Mouse (Mus musculus): Measurements from ENCODE around the gene Casd1. TPM values are rescaled to one million over a fixed set of nuclear protein-coding genes. Genes with fewer than 3 reads are reported as not detected.

Casd1 gene
- polyA plus RNA-seq, 1 experiment from 2014 or later, result 33.8 TPM

DNA sequence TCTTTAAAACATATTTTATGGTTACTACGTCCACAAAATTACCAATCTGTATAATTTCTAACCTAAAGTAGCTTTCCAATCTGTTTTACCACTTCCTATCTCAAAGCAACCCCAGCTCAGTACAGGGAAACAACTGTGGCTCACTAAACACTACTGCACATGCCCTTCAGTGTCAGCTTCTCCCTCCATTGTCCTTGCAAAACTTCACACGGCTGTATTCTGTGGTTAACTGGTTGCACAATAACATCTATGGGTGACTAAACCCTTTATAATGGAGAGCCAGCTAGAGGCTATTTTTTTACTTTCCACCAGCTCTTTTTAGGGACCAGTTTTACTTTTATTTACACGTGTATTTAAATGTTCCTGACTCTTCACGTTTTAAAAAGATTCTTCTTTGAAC, 12.7 kb upstream of the Casd1 start:
- H3K36me3 ChIP-seq, result no peaks in the 10 kb centered on the region
- DNase-seq (ENCODE audit: low spot score), result no peak
- no peak overlapping the region for H3K4me3 ChIP-seq
- H3K4me1 ChIP-seq (replicated peaks), result peaks cover 7% of the 10 kb centered on the region
- H3K27ac ChIP-seq, result no peak overlapping the region
- peaks cover 6% of the 10 kb centered on the region; the same call in 1 of the 2 replicates for H3K27me3 ChIP-seq (ENCODE audit: insufficient read depth, poor library complexity, severe bottlenecking)
- WGBS, result 78% methylated on average over 4 of the region's 4 CpGs
- H3K9me3 ChIP-seq, result no peaks in the 10 kb centered on the region

DNA sequence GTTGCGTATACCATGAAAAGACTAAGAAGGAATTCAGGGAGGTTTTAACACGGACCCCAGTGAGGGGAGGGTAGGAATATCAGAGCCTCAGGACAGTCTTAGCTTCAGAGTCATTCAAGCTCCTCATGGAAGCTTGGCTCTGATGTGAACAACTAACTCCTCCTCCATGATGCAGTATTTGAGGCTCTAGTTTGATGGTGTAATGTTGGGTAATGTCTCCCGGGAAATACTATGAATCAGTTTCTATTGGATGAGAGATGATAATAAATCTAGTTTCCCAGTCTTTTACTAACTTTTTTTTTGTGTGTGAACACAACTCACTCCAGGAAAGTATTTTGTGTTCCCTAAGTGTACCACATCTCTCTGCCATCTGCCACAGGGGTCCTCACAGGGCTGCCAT, 11.9 kb upstream of the Casd1 start:
- peaks cover 6% of the 10 kb centered on the region; the same call in 1 of the 2 replicates for H3K27me3 ChIP-seq (ENCODE audit: insufficient read depth, poor library complexity, severe bottlenecking)
- 96% methylated on average over 3 of the region's 3 CpGs for WGBS

DNA sequence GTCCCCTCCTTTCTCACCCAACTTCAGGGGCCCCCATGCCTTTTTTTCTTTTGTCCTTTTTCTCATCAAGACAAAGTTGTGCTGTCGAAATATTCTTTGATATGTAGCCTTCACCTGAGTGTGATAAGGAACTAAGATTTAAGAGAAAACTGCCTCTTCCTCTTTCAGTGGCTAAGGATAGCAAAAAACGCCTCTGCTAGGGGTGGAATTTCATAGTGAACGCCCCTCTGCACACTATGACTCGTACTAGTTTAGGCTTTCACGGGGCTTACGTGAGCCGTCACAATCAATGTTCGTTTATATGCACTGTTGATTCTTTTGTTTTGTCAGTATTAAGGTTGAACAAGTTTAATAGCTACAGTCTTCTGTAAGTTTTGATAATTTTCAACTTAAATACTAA, 10.6 kb upstream of the Casd1 start:
- 79% methylated on average over 8 of the region's 8 CpGs for WGBS
- DNase-seq (ENCODE audit: low spot score), result no peak
- Histone ChIP-seq H3K9me3 (no peaks in the 10 kb centered on the region), H3K27ac (no peak overlapping the region), H3K4me1 (replicated peaks) (peaks cover 8% of the 10 kb centered on the region), H3K27me3 (ENCODE audit: insufficient read depth, poor library complexity, severe bottlenecking) (peaks cover 6% of the 10 kb centered on the region; the same call in 1 of the 2 replicates), H3K36me3 (no peaks in the 10 kb centered on the region), H3K4me3 (no peak overlapping the region)

More for the DNA sequence above, 11.9 kb upstream of the Casd1 start:
- no peak for DNase-seq (ENCODE audit: low spot score)
- Histone ChIP-seq H3K4me3 (no peak overlapping the region), H3K4me1 (replicated peaks) (no peaks in the 10 kb centered on the region), H3K9me3 (no peaks in the 10 kb centered on the region), H3K27ac (no peak overlapping the region), H3K36me3 (no peaks in the 10 kb centered on the region)

DNA sequence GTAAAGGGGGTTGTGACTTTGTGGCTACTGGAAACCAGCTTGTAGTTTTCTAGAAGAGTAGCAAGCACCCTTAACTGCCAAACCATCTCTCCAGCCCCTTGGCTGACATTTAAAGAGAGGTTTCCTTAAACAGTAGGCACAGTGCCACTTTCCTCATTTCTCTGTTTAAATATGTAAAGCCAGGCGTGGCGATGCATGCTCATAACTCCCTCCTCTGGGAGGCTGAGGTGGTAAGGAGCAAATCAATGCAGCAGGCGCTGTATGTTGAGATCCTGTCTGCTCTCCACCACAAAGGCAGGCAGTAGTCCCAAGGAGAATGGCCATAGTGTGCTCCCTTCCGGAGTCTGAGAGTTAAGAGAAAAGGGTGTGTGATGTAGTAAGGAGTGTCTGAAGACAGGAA, 2.9 kb upstream of the Casd1 start:
- Histone ChIP-seq H3K4me1 (replicated peaks) (peaks cover 50% of the 10 kb centered on the region), H3K27me3 (ENCODE audit: insufficient read depth, poor library complexity, severe bottlenecking) (no peaks in the 10 kb centered on the region), H3K9me3 (no peaks in the 10 kb centered on the region), H3K36me3 (no peaks in the 10 kb centered on the region), H3K27ac (no peak overlapping the region), H3K4me3 (no peak overlapping the region)
- WGBS, result 79% methylated on average over 4 of the region's 4 CpGs
- no peak for DNase-seq (ENCODE audit: low spot score)

DNA sequence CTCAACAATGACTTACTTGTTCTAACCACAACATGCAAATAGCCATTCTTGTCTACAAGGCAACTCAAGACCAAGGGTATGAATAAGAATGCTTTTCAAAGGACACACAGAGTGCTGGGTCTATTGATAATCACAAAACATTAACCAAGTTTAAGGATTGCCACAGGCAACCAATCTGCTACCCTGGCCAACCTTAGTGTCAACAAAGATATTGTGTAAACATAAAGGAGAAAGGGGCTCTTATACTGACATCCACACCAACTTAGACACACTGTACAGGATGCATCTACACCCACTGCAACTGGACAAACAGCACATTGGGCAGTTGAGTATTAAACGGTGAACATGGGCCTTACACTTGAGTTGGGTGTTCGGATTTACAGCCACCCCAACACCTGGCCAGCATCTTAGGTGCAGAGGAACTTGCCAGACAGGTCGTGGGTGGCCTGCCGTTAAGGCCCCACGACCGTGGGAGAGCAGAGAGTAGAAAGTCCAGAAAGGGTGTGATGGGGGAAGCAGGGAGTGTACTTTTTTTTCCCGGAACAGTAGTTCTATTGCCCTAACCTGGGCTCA, 468 bp upstream of the Casd1 start:
- Histone ChIP-seq H3K36me3 (no peaks in the 10 kb centered on the region), H3K4me3 (peak overlapping the region; percentile 78), H3K27ac (peak overlapping the region; percentile 99), H3K4me1 (replicated peaks) (peaks cover 58% of the 10 kb centered on the region), H3K9me3 (no peaks in the 10 kb centered on the region), H3K27me3 (ENCODE audit: insufficient read depth, poor library complexity, severe bottlenecking) (no peaks in the 10 kb centered on the region)
- no peak for DNase-seq (ENCODE audit: low spot score)
- 37% methylated on average over 7 of the region's 7 CpGs for WGBS

DNA sequence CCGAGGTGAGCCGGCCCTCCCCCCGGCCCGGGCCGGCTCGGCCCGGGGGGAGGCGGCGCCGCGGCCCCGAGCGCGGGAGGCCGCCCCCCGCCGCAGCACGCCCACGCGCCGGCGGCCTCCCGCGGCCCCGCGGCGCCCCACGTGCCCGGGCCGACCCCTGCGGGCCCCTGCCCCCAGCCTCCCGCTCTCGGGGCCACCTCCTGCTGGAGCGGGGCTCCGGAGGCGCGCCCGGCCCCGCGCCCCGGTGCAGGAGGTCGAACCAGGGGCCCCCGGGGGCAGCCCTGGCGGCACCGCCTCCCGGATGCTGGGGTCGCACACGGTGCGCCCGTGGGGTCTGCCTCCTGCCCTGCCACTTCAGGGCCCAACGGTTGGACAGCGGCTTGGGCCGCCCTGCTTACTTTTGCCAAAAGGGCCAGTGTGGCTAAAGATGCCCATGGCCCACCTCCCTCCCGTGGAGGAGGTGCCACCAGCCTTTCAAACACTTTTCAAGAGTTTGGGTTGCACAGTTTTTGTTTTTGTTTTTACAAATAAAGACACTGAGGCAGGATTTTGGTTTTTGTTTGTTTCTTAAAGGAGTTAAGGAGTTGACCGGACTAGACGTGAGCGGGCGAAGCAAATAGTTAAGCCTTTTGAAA, 775 bp downstream of the Casd1 start:
- peak; percentile 65 for DNase-seq (ENCODE audit: low spot score)
- WGBS, result 5% methylated on average over 58 of the region's 58 CpGs
- peaks cover 56% of the 10 kb centered on the region for H3K4me1 ChIP-seq (replicated peaks)
- H3K4me3 ChIP-seq, result peak overlapping the region; percentile 78
- no peaks in the 10 kb centered on the region for H3K36me3 ChIP-seq
- H3K9me3 ChIP-seq, result no peaks in the 10 kb centered on the region
- H3K27ac ChIP-seq, result peak overlapping the region; percentile 99
- no peaks in the 10 kb centered on the region for H3K27me3 ChIP-seq (ENCODE audit: insufficient read depth, poor library complexity, severe bottlenecking)

DNA sequence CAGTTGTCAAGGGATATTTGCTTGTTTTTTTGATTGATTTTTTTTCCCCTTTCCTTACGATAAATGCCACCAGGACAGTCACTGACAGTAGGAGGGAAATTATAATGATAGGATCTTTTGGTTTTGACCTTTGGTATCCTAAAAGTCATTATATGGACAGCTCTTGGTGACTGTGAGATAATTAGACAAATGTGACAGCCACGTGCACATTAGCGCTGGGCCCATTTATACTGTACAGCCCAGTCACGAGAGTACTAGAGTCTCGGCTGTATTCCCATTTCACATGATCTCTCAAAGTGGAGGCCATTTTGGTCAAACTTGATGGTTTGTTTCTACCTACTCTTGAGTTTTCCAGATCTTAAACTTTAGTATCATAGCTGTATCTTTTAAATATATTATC, 1.4 kb downstream of the Casd1 start:
- Histone ChIP-seq H3K4me1 (replicated peaks) (peaks cover 62% of the 10 kb centered on the region), H3K9me3 (no peaks in the 10 kb centered on the region), H3K27ac (peak overlapping the region; percentile 99), H3K4me3 (peak overlapping the region; percentile 78), H3K27me3 (ENCODE audit: insufficient read depth, poor library complexity, severe bottlenecking) (no peaks in the 10 kb centered on the region), H3K36me3 (no peaks in the 10 kb centered on the region)
- WGBS, result 70% methylated on average over 5 of the region's 5 CpGs
- no peak for DNase-seq (ENCODE audit: low spot score)

DNA sequence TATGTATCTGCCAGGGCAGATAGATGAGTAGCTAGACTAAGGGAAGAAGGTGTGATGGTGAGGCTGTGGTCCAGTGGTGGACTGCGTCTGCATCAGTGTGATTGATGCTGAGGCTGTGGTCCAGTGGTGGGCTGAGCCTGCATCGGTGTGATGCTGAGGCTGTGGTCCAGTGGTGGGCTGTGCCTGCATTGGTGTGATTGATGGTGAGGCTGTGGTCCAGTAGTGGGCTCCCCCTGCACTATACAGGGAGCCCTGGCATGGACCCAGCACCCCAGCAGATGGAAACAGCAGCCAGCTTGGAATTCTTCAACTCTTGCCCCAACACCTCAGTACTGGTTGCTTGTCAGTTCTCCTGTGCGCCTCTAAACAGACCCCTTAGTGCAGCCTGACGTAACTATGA, 5.8 kb downstream of the Casd1 start:
- Histone ChIP-seq H3K4me1 (replicated peaks) (peaks cover 45% of the 10 kb centered on the region), H3K27me3 (ENCODE audit: insufficient read depth, poor library complexity, severe bottlenecking) (no peaks in the 10 kb centered on the region)
- WGBS, result 89% methylated on average over 4 of the region's 4 CpGs

DNA sequence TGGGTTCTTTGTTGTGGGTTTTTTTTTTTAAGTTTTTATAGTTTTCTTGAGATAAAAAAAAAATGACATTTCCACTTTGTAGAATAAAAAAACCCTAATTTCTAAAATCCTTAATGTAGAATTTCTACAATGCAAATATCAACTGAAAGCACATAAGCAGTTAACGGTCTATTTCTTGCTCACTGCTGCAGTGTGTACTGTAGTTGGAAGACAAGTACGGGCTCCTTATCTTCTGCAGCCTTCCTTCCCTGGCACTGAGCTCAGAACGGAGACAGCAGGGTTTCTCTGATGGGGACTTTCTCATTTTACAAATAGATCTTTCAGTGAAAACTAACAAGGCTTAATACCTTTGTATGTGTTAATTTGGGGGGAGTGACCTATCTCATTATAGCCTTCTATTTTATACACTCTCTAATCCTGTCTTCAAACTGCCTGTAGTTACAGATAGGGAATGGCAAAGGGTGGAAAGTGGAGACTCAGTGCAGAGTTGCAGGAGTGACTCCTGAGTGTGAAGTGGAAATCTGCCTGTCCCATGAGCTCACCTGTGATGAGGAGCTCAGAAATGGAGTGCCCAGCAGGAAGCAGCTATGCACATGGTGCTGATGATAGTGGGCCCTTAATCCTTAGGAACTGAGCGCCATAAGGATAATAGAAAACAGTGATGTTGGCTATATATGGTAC, 9.7 kb downstream of the Casd1 start:
- peaks cover 34% of the 10 kb centered on the region for H3K36me3 ChIP-seq
- H3K9me3 ChIP-seq, result peaks cover 5% of the 10 kb centered on the region; the same call in 1 of the 2 replicates
- no peak overlapping the region for H3K4me3 ChIP-seq
- no peak overlapping the region for H3K27ac ChIP-seq
- WGBS, result 92% methylated on average over 4 of the region's 4 CpGs
- H3K27me3 ChIP-seq (ENCODE audit: insufficient read depth, poor library complexity, severe bottlenecking), result no peaks in the 10 kb centered on the region
- H3K4me1 ChIP-seq (replicated peaks), result peaks cover 15% of the 10 kb centered on the region
- DNase-seq (ENCODE audit: low spot score), result no peak

More for the DNA sequence above, 5.8 kb downstream of the Casd1 start:
- H3K27ac ChIP-seq, result 0 out of 2 replicates have a peak overlapping the region, but pooled peaks have one; percentile 45
- H3K4me3 ChIP-seq, result no peak overlapping the region
- H3K9me3 ChIP-seq, result no peaks in the 10 kb centered on the region
- H3K36me3 ChIP-seq, result 0 out of 2 replicates have a peak, but pooled peaks cover 6% of the 10 kb centered on the region
- DNase-seq (ENCODE audit: low spot score), result no peak

DNA sequence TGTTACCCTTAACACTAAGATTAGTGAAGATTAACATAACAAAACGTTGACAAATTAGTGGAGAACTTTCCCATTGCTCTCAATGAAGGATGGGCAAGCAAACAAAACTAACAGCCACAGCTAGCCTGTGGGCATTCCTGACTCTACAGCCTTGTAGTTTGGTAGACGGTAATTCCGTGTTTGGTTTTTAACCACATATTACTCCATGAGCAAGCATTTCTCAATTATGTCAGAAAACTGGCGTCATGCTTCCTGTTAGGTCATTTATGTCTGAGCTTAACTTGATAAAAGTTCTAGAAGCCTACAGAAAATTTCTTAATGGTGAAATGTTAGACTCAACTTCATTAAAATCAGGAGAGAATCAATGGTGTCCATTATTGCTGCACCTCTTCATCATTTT, 11.2 kb downstream of the Casd1 start:
- H3K4me3 ChIP-seq, result no peak overlapping the region
- peaks cover 46% of the 10 kb centered on the region for H3K36me3 ChIP-seq
- peaks cover 7% of the 10 kb centered on the region; the same call in 1 of the 2 replicates for H3K9me3 ChIP-seq
- DNase-seq (ENCODE audit: low spot score), result no peak
- WGBS, result 91% methylated on average over 4 of the region's 4 CpGs
- no peaks in the 10 kb centered on the region for H3K27me3 ChIP-seq (ENCODE audit: insufficient read depth, poor library complexity, severe bottlenecking)
- peaks cover 7% of the 10 kb centered on the region for H3K4me1 ChIP-seq (replicated peaks)
- no peak overlapping the region for H3K27ac ChIP-seq

DNA sequence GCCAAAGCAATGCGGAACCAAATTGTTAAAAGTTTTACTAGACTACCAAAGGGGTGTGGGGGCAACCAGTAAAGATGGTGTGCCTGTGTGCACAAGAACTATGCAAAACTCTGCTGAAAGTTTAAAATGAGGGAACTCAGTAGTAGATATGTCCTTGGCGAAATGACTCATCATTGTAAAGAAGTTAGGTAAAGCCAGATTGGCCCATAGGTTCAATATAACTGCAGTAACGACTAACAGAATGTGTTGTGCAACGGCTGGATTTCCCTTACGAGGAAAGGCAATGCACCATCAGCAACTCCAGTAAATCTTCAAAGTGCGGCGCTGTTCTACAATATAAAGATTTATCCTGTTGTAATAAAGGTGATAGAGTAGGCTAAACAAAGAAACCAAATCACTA, 11.8 kb downstream of the Casd1 start:
- DNase-seq (ENCODE audit: low spot score), result no peak
- Histone ChIP-seq H3K4me1 (replicated peaks) (peaks cover 2% of the 10 kb centered on the region), H3K4me3 (no peak overlapping the region), H3K36me3 (peaks cover 52% of the 10 kb centered on the region), H3K9me3 (peaks cover 7% of the 10 kb centered on the region; the same call in 1 of the 2 replicates), H3K27me3 (ENCODE audit: insufficient read depth, poor library complexity, severe bottlenecking) (no peaks in the 10 kb centered on the region), H3K27ac (no peak overlapping the region)
- 95% methylated on average over 7 of the region's 7 CpGs for WGBS

DNA sequence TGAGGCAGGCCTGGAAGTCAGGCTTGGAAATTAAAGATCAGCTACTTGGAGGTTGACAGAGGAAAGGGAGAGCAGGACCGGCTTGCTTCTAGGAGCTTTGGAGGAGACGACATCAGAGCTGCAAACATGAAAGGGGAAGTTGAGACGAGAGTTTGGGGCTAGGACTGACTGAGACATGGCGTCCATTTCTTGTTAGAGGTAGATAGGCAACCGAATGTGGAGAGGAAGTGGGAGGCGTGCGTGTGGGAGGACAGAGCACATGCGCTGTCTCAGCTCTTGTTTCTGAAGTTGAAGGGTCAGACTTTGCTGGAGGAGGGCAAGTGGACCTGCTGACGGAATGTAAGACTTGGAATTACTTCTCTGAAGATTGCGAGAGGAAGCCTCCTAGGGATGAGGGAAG, 17.3 kb downstream of the Casd1 start:
- no peak overlapping the region for H3K4me3 ChIP-seq
- no peak for DNase-seq (ENCODE audit: low spot score)
- no peaks in the 10 kb centered on the region for H3K4me1 ChIP-seq (replicated peaks)
- peaks cover 69% of the 10 kb centered on the region for H3K36me3 ChIP-seq
- 88% methylated on average over 10 of the region's 10 CpGs for WGBS
- H3K27ac ChIP-seq, result no peak overlapping the region
- H3K9me3 ChIP-seq, result peaks cover 7% of the 10 kb centered on the region; the same call in 1 of the 2 replicates
- no peaks in the 10 kb centered on the region for H3K27me3 ChIP-seq (ENCODE audit: insufficient read depth, poor library complexity, severe bottlenecking)

DNA sequence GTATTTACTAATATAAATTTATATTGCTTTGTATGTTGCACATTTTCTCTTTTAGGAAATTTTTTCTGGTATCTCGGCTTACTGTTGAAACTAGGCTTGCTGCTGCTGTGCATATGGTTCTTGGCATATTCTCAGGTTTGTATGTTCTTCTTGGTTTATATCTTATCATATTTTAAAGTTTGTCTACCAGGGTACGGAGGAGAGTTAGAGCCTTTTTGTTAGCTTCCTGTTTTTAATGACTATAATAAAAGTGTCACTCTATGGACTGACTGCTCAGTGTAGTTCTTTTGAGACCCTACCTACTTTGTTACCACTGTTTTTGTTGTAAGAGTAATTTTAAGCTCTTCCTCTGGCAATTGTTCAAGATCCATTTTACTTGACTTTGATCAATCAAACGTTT, 30.8 kb downstream of the Casd1 start:
- Histone ChIP-seq H3K27me3 (ENCODE audit: insufficient read depth, poor library complexity, severe bottlenecking) (no peaks in the 10 kb centered on the region), H3K36me3 (peaks cover 42% of the 10 kb centered on the region), H3K4me1 (replicated peaks) (peaks cover 39% of the 10 kb centered on the region), H3K9me3 (no peaks in the 10 kb centered on the region), H3K27ac (no peak overlapping the region), H3K4me3 (no peak overlapping the region)
- 76% methylated on average over 3 of the region's 3 CpGs for WGBS
- no peak for DNase-seq (ENCODE audit: low spot score)
